Mouse (Mus musculus) embryonic fibroblast, embryonic 13.5 days (primary cell): ENCODE data around the gene Arl6ip5. TPM values are rescaled to one million over a fixed set of nuclear protein-coding genes. Genes with fewer than 3 reads are reported as not detected.

ENCODE experiments used
- H3K27ac ChIP-seq: 2 replicates; pipeline ENCODE4 v1.5.1; 2012; ENCODE audit warnings: low read length, control low read depth, inconsistent platforms; ENCODE audit not compliant: insufficient read depth
- H3K4me1 ChIP-seq: 2 replicates; pipeline ENCODE4 v1.6.1; 2011; ENCODE audit warnings: low read length; ENCODE audit not compliant: control insufficient read depth, insufficient read depth
- H3K4me3 ChIP-seq: 2 replicates; pipeline ENCODE4 v1.5.1; 2011; ENCODE audit warnings: mild to moderate bottlenecking, control low read depth, low read length; ENCODE audit not compliant: insufficient read depth
- CTCF ChIP-seq: IDR thresholded peaks from 2 replicates; pipeline ENCODE4 v1.5.1; 2011; ENCODE audit warnings: mild to moderate bottlenecking, control low read depth, low read length, moderate library complexity, borderline replicate concordance; ENCODE audit not compliant: insufficient read depth
- POLR2A ChIP-seq: IDR thresholded peaks from 2 replicates; pipeline ENCODE4 v1.6.1; 2011; ENCODE audit warnings: low read depth, mild to moderate bottlenecking, control low read depth, low read length, moderate library complexity
- polyA plus RNA-seq: library from polyadenylated mRNA; stranded (reverse); fragments of >200 nt; gene quantifications from 2 replicates; pipeline ENCODE4 v1.2.4, GENCODE M21; 2011; ENCODE audit warnings: low read depth; ENCODE audit not compliant: missing spikeins, insufficient read length

Arl6ip5 gene
- polyA plus RNA-seq, 1 experiment = 140 TPM

- Histone ChIP-seq H3K4me1 (peaks cover 14% of the 10 kb centered on the region), H3K27ac (no peak overlapping the region), H3K4me3 (no peak overlapping the region)
- TF ChIP-seq CTCF (no peak), POLR2A (no peak)
Observed at GRCm38 (mm10) chr6:97207085-97207484, 3.4 kb upstream of the Arl6ip5 start.

GRCm38 (mm10) chr6:97208406-97208805 is 2.1 kb upstream of the Arl6ip5 start:
- peak overlapping the region; percentile 8 for H3K27ac ChIP-seq
- H3K4me3 ChIP-seq = no peak overlapping the region
- no peak for TF ChIP-seq CTCF
- TF ChIP-seq POLR2A = no peak

GRCm38 (mm10) chr6:97209201-97209600 is 1.3 kb upstream of the Arl6ip5 start:
- peak overlapping the region; percentile 95 for H3K27ac ChIP-seq
- TF ChIP-seq CTCF (no peak), POLR2A (no peak)
- peaks cover 9% of the 10 kb centered on the region for H3K4me1 ChIP-seq
- H3K4me3 ChIP-seq = no peak overlapping the region

More at GRCm38 (mm10) chr6:97208406-97208805, 2.1 kb upstream of the Arl6ip5 start:
- peaks cover 13% of the 10 kb centered on the region for H3K4me1 ChIP-seq

GRCm38 (mm10) chr6:97209751-97210150 is 738 bp upstream of the Arl6ip5 start:
- peaks cover 9% of the 10 kb centered on the region for H3K4me1 ChIP-seq
- no peak overlapping the region for H3K4me3 ChIP-seq
- peak overlapping the region; percentile 95 for H3K27ac ChIP-seq
- TF ChIP-seq POLR2A (no peak), CTCF (no peak)

GRCm38 (mm10) chr6:97210962-97211601 is 593 bp downstream of the Arl6ip5 start:
- TF ChIP-seq POLR2A (peak; percentile 27; the same call in 1 of the 2 replicates), CTCF (no peak)
- Histone ChIP-seq H3K4me3 (peak overlapping the region; percentile 91), H3K27ac (peak overlapping the region; percentile 84), H3K4me1 (peaks cover 9% of the 10 kb centered on the region)

- TF ChIP-seq CTCF = no peak
- peak; percentile 46 for TF ChIP-seq POLR2A
- peak overlapping the region; percentile 91 for H3K4me3 ChIP-seq
Observed at GRCm38 (mm10) chr6:97211981-97212380, 1.5 kb downstream of the Arl6ip5 start.

GRCm38 (mm10) chr6:97216154-97216821 is 5.8 kb downstream of the Arl6ip5 start:
- H3K4me3 ChIP-seq = no peak overlapping the region
- H3K4me1 ChIP-seq = peaks cover 2% of the 10 kb centered on the region; the same call in 1 of the 2 replicates
- no peak overlapping the region for H3K27ac ChIP-seq
- TF ChIP-seq CTCF (no peak), POLR2A (no peak)

More at GRCm38 (mm10) chr6:97211981-97212380, 1.5 kb downstream of the Arl6ip5 start:
- Histone ChIP-seq H3K27ac (peak overlapping the region; percentile 84), H3K4me1 (peaks cover 10% of the 10 kb centered on the region)

GRCm38 (mm10) chr6:97220672-97221071 is 10.2 kb downstream of the Arl6ip5 start:
- Histone ChIP-seq H3K27ac (no peak overlapping the region), H3K4me3 (no peak overlapping the region), H3K4me1 (peaks cover 23% of the 10 kb centered on the region)
- TF ChIP-seq POLR2A = no peak
- TF ChIP-seq CTCF = no peak

- Histone ChIP-seq H3K4me1 (peaks cover 21% of the 10 kb centered on the region), H3K27ac (peak overlapping the region; percentile 59), H3K4me3 (no peak overlapping the region)
- TF ChIP-seq CTCF (no peak), POLR2A (no peak)
Observed at GRCm38 (mm10) chr6:97221205-97222025, 10.9 kb downstream of the Arl6ip5 start.

- TF ChIP-seq POLR2A (no peak), CTCF (no peak)
- Histone ChIP-seq H3K4me3 (no peak overlapping the region), H3K4me1 (peaks cover 21% of the 10 kb centered on the region), H3K27ac (peak overlapping the region; percentile 59)
Observed at GRCm38 (mm10) chr6:97222321-97222720, 11.8 kb downstream of the Arl6ip5 start.
